Mouse (Mus musculus): ENCODE data around the gene Crb2.

Crb2 gene

DNA sequence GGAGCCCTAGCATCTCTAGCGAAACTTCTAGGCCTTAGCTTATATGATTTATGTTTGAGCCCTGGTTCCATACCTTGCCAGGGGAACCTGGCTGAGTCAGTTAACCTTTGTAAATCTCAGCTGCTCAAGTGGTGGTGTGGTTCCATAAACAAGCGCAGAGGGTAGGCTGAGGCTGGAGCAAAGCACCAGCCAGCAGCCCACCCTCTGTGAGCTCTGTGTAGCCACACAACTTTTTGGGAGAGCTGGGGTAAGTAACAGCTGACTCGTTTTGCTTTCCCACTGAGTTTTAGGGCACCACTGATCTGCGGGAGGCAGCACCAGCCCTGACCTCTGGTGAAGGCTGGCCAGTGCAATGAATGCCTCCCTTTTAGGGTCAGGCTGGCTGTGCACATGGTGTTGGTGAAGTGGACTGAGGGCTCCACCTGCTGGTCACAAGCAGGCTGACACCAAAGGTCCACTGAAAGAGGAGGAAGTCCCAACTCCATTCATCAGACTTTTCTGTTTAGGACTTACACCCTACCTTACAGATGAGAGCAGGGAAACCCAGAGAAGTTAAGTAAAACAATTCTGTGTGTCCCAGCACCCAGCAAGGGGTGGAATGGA, 26.7 kb downstream of the Crb2 start:
- peak; percentile 84 to 87 for DNase-seq

DNA sequence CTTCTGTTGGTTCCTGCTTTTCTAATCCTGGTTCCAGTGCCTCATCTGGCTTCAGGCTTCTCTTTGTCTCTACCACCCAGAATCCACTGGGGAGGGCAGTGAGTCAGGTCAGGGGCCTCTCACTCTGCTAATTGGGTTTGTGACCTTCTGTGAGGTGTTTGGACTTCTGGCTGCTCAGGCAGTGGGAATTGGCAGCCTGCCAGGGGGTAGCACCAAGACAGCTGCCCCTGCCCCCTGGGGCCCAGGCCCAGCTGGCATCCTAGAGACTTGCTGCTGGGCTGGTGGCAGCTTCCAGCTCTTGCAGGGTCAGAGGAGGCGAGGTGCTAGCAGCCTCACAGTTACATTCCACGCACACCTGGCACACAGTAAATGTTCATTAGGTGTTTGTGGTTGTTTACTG, 35.6 kb downstream of the Crb2 start:
- DNase-seq: peak; percentile 52 to 73

DNA sequence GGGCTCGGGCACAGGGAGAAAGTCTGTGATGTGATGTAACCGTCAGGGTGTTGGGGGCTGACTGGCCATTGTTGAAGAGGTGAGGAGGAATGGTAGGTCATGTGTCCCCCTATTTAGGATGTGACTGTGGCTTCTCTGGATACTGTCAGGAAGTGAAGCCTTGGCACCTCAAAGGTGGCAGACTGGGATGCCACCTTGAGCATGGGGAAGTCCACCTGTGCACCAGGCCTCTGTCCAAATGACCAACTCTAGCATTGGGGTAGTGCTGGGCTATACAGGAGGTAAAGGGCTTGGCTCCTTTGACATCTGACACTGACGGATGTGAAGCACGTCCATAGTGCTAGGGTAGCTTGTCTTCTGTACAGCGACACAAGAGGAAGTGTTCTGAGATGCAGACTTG, 36.4 kb downstream of the Crb2 start:
- DNase-seq: no peak

DNA sequence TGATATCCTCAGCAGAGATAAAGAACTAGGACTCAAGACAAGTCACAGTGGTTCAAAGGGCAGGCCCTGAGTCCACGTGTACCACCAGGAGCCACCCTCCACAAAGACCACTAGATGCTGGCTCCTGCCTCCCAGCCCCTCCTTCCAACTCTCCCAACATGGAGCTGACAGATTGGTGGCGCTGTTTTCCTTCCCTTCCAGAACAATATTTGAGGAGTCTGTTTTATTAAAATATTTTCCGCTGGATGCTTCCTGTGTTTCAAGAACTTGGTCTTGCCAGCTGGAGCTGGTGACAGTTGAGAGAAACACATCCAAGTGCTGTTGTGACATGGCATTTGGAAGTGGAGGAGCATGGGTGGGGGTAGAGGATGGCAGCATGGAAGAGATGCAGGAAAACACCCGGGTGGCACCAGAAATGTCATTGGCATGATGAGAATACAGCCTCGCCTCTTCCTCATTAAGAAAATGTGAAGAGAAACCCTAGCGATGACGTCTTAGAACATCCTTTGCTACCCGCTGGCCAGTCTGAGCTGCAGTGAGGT, 38.8 kb downstream of the Crb2 start:
- no peak for DNase-seq

DNA sequence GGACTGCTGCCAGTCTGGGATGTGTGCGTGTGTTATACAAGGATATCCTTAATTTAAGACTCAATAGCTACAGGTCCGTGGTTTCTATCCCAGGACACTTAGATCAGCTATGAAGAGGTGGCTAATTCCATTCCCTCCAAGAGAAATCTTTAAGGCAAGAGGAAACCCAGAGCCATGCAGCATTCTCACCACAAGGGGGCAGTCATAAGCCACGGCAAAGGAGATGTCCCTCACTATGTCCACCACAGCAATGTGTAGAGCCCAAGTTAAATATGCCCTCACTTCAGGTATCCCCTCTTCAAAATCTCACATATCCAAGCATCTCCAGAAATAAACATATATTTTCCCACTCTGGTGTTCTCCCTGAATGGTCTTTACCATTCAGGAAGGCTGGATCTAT, 39.6 kb downstream of the Crb2 start:
- DNase-seq: peak; percentile 88 to 89

DNA sequence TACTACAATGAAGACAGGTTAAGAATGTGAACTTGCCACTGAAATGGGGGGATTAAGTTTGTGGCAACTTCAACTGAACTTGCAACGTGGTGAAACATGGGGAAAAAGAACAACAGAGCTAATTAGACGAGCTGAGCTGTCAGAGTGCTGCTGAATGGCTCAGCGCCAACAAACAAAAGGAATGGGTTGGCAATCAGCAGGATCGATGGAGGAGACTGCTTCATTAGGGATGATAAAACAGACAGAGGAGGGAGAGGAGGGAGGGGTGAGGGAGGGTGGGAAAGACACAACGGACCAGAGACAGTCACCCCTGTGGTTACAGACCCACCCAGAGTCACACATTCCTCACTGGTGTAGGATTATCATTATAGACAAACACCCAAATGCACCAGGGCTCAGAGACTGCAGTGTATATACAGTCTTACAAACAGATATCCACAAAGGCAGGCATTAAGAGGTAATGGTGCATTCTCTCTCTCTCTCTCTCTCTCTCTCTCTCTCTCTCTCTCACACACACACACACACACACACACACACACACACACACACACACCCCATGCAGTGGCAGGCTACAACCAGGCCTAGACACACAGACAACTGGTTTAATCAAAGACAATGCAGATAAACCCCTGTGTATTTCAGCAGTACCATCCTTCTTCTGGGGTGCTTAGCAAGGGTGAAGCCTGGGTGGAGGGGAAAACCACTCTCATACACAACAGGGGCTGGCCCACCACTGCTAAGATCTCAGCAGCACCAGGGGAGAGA, 42.9 kb downstream of the Crb2 start:
- no peak for DNase-seq

DNA sequence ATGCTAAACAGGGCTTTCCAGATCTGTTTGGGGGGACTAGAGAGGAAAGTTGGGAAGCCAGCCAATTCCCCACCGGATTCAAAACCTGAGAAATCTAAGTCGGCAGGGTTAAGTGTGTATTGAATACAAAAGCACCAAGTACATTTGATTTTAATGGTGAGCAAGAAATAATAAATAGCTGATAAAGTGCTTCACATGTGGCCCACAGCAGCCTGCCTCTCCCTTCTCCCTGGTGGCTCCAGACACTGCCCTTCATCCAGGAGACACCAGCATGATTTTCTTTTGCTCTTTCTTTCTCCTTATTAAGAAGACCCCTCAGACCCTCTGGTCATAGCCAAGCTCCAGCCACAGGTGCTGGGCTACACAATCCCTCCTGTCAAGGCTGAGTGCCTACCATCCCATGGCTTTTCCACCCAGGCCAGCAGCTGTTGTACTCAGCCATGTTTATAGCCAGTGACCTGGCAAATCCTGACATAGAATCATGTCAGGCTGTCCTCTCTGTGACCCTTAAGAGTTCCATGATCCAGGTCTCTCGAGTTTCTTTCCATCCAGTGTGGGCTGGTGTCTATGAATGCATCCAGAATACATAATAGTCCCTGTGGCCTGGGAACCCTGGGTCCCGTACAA, 43.6 kb downstream of the Crb2 start:
- DNase-seq: no peak

DNA sequence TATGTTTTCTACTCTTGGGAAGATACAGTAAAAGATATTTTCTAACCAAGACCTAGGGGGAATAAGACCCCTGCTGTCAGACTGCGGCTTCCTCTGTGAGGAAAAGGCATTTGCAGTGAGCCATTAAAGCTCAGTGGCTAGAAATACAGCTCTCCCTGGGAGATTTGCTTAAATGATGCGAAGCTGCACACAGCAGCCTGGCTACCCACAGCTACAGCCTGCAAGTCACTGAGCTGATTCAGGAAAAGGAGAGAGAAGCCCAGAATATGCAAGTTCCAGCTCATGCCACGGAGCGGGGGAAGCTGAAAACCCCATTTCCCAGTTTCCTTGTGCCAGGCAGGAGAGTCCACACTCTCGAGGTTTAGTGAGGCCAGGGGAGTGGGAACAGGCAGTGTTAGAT, 46.1 kb downstream of the Crb2 start:
- no peak for DNase-seq

DNA sequence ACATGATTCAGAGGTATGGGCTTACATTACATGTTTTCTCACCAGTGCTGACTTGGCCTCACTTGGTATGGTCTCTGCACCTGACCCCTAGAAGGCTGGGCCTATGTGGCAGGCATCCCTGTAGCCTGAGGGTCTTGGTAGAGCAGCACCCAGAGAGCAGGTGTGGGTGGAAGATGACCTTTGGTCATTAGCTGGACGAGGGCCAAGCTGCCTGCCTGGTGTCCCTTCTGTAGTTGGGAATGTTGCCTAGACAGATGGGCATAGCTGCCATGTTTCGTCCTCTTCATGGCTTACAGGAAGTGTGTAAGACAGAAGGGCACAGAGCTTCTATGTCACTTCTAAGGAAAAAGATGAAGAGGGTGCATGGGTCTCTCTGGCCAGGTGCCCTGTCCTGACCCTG, 47.8 kb downstream of the Crb2 start:
- peak; percentile 21 to 41 for DNase-seq

DNA sequence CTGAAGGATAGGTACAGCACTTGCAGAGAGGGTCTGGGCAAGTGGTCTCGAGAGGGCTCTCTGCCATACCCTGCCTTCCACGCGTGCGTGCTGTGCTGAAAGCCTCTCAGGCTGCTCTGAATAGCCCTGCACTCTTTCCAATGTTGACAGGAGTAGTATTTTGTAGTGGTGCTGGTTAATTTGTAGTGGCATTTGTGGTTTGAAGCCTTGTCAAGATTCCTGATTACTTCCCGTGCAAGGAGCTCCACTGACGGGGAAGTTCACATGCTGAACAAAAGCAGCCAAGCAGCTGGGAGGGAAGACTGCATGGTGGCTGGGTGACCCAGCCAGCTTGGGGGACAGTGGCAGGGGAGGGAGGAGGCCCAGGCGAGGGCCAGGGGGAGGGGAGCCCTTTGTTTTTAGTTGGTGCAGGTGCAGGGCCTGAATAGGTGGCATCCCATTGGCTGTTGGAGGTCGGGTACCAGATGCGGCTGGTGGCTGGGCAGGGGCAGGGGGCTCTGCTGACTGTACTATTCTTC, 53.8 kb downstream of the Crb2 start:
- peak; percentile 16 to 19 for DNase-seq

DNA sequence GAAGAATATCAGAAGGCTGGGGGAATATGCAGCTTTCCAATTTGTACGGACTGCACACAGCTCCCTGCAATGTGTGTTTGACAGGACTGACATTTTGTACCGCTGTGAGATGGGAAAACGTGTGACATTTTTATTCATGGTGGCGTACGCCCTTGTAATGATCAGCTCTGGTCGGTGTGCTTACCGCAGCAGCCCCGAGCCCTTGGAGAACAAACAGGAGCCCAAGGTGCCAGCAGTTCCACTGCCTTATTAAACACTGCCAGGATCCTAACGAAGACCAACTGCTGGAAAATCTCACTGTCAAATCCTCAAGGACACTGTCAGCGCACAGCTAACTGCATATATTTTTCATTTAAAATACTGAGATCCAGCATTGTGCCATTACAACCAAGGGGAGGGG, 56.2 kb downstream of the Crb2 start:
- no peak for DNase-seq

DNA sequence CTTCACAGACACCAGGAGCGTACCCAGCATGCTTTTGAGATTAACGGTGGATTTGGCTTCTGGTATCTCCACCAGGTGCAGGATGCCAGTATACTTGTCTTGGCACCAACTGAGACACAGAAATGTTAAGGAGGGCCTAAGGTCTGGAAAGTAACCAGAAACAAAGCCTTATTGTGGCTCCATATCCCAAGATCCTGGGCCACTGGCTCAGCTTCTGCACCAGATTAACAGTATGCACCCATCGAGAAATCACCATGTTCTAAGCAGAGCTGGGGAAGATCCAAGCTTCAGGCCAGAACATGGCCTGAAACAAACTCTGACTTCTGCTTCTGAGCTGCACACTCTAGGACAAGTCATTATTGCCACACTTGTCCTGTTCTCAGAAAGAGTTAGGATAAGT, 60.9 kb downstream of the Crb2 start:
- no peak for DNase-seq

DNA sequence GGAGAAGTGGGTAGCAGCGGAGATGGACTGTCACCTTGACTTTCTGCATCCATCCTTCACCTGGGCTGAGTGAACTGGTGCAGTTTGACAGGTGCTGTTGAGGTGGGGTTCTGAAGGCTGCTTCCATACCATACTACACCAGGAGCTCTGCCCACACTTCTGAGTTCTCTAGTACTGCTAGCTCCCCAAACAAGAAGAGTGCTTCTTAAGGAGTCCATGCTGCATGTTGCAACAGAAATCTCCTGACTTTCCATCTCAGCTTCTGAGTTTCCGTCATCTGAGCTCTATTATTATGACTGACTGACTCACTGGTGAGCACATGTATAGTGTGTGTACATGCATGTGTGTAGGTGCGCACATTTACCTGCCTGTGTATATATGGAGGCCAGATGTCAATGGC, 61.5 kb downstream of the Crb2 start:
- DNase-seq: no peak

DNA sequence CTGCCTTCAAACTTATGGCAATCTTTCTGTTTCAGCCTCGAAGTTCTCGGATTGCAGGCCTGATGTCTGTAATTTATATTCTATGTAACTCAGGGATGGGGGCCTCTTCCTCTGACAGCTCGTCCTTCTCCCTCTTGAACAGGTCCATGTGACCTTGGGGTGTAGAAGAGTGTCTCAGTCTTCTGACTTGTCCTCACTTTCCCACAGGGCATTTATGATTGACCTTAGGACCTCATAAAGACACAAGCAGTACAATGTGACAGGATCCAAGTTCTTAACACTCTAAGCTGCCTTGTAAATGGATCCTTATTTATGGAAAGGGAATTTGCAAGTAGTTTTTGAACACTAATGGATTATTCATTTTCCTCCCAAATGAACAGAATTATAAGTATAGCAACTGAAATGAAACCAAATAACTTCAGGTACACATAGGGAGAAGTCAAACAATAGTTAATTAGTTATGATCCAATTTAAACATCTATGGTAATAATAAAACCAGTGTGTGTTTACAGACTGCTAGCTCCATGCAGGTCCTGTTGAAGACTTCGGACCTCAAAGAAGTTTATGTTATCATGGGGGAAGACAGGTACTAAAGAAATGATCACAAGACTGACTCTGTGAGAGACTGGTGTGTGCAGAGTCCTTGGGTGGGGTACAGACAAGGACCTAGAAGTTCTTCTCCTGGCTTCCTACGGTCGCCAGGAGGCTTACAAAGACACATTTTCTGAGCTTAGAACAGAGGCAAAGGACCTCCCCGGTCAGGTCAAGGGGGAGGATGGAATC, 62.3 kb downstream of the Crb2 start:
- DNase-seq: no peak

DNA sequence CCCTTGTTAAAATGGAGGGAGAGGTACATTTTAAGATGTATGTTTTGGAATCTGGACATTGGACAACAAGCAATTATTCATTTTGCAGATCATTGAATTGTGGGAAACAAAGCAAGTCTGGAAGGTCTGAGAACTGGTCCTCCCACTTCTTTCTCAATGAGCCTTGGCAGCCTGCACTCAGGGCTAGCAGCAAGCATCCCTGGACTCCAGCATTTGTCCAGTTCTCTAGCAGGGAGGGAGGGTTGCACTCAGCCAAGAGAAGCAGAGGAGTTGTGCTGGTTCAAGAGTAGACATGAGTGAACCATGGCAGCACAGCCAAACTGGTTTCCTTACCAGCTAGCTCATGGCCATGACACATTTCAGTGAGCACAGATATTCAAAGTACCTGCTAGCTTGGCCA, 63.9 kb downstream of the Crb2 start:
- DNase-seq: no peak

DNA sequence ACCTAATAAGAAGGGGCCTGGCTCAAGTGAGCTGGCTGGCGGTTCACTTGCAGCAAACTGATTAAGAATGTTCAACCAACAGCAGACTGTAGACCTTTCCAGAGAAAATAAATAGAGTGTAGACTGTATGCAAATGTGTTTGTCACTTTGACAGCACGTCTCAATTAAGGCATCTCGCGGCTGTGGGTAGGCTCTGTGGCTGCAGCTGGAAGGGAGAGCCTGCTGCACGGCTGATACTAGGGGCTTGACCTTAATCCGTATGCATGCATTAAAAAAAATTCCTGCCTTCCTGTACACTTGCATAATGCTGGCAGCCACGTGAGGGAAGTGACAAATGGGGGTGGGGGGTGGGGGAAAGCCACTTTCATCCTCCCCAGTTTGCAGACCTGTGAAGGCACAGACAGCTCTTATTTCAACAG, 66.1 kb downstream of the Crb2 start:
- peak in 1 of 2 experiments; percentile 19 for DNase-seq

DNA sequence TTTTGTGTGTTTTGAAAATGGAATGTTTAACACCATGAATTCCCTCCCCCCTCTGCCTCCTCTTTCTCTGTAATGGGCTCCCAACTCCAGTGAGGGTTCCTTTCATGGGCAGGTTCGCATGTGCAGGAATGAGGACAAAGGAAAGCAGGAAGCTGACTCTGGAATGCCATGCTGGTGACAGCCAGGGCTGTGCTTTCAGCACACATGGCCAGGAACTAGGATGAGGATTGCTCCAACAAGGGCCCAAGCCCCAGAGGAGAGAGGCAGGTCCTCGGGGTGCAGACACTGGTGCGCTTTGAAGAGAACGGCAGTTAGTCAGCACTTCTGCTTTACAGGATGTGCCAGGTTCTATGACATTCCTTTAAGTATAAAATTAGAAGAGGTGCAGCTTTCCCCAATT, 66.7 kb downstream of the Crb2 start:
- DNase-seq: peak in 1 of 2 experiments; percentile 14
